Mouse (Mus musculus): Measurements from ENCODE around the gene Fam20b.
"Not testable (repeated sequence)": the region's sequence is repeated elsewhere in the genome, so short reads cannot be mapped to it uniquely, and the experiment has no call there.

The Fam20b gene

DNA sequence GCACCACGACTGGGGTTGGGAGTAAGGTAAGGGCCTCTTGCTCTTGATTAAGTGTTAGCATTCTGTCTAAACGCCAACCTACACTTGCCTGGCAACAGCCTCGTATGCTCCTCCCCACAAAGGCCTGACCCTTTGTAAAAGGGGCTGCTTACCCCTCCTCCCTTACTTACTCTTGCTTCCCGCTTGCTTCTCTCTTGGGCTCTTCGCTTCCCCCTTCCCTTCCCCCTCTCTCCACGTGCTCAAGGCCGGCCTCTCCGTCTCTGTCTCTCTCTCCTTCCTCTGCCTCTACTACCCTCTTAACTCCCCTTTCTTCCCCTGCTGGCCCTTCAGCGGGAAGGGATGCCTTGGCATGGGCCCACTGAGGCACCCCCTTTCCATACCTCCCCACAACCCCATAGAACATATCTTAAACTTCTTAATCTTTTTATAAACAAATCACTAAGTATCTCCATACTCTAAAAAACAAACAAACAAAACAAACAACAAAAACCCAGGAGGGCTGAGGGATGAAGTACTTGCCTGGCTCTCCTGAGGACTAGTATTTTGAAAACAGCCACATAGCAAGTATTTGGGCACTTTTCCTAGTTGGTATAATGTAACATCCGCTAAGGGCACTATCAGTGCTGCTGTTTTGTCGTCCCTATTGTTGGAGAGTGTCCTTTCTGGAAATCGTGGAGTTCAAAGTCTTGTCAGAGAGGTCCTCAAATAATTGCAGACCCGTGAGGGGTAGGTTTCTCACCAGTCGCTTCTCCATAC is 46.0 kb downstream of the Fam20b start:
- in situ Hi-C loops (cut with MboI) = no loop called here

DNA sequence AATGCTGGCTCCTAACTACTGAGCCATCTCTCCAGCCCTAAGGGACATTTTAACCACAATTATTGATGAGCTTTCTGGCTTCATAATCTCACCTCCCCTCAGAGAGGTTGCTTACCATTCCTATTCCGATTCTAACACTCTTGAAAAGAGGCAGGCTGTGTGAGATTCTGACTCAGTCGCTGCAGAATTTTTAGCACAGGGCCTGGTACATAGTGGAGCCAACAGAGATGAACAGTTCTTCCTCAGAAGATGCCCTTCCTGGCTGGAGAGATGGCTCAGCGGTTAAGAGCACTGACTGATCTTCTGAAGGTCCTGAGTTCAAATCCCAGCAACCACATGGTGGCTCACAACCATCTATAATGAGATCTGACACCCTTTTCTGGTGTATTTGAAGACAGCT is 47.0 kb downstream of the Fam20b start:
- in situ Hi-C loops (cut with MboI) = no loop called here

DNA sequence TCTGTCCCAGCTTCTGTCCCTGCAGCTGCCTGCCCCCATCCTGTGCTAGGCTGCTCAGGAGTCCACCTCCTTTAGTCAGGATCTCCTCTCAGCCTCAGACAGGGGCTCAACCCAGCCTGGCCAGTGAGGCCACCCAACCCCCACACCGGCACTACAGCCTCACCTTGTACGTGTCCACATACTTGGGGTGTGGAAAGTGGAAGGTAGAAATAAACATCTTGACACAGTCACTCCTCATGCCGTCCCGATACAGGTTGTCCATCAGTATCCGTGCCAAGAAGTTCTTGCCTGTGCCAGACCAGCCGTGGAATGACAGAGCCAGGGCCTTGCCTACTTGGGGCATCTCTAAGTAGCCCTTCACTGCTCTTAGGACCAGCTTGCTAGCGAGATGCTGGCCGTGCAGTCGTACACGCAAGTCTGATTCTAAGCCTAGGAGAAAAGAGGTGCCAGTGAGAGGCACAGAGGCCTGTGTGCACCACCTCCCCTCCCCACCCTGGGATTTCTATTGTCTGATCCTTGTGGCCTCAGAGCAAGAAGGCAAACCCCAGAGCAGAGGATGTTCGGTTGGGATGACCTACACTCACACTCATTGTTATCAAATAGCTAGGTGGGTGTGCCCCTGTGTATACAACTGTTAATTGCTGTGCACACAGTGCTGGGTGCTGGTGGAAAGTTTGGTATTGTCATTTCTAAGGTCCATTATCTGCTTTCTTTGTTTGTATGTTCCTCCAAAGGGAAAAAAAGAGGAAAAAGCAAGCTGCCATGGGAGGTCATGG is 49.5 kb downstream of the Fam20b start:
- in situ Hi-C loops (cut with MboI) = no loop called here

DNA sequence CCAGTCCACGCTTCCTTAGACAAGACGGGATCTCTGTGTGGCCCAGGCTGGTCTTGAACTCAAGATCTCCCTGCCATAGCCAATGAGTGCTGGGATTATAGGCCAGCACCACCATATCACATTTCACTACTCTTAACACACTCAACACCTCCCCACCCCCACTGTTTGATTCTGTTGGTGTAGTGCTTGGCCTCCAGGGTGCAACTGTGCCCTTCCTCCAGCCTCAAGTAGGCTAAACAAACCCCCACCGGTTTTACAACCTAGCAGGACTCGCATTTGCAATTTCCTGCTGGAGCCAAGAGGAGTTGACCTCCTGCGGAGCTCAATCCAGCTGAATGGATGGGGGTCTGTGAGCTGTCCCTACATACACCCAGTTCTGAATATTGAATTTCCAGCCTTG is 50.3 kb downstream of the Fam20b start:
- in situ Hi-C loops (cut with MboI) = no loop called here

DNA sequence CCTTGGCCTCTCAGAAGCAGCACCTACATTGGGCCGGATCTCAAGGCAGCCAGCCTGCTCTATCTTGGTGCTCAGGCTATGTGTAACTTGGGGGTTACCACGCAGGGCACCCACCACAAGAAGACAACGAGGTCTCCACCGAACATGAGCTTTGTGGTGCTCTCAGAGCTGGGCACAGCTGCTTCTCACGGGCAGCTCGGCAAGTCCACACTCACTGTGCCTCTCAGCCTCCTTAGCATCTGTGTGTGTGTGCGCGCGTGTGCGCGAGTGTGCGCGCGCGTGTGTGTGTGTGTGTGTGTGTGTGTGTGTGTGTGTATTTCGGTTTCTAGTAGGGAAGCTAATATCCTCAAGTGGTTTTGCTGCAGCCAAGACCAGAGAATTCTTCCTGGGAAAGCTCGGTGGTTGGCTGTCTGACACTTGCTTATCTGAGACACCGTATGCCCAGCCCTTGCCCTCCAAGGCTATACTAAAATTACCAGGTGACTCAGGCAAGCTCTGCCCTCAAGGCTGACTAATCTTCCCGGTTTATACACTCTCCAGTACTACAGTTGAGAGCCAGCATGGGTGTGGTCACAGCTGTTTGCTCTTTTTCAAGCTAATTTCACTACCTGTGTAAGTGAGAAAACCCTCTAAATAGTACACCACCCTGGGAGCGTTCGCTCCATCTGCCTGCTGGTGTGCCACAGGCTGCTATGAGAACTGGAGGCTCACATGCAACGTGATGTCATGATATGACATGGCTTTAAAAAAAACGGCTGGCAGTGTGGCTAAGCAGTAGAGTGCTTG is 51.6 kb downstream of the Fam20b start:
- in situ Hi-C loops (cut with MboI) = no loop called here

DNA sequence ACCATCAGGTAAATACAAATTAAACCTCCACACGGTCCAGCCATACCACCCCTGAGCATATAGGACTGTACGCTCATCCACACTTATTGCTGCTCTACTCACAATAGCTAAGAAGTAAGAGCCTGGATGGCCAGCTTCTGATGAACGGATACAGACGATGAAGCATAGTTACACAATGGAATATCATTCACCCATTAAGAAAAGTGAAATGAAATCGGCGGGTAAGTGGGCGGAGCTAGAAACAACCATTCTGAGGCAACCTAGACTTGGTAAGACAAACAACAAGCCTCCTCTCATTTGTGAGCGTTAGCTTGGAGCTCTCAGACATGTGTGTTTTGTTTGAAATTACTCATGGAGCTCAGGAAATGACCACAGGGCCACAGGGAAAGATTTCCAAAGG is 53.1 kb downstream of the Fam20b start:
- in situ Hi-C loops (cut with MboI) = no loop called here

DNA sequence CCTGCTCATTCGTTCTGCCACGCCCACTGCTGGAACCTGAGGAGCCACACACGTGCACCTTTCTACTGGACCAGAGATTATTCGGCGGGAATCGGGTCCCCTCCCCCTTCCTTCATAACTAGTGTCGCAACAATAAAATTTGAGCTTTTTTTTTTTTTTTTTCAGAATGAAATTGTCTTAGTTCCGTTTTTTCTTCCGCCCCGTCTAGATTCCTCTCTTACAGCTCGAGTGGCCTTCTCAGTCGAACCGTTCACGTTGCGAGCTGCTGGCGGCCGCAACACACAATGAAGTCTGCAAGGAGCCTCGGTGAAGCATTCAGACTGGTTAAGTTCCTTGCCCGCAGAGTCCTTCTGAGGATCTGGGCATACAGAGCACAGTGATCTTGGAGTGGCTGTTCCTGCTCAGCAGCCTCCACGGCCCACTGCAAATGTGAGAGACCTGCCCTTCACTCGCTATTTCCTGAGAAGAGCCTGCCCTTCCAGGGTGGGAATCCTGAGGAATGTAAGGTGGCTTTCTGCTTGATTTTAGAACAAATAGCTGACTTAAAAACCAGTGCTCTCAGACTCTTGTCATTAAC is 58.1 kb downstream of the Fam20b start:
- in situ Hi-C loops (cut with MboI) = not testable (repeated sequence)

DNA sequence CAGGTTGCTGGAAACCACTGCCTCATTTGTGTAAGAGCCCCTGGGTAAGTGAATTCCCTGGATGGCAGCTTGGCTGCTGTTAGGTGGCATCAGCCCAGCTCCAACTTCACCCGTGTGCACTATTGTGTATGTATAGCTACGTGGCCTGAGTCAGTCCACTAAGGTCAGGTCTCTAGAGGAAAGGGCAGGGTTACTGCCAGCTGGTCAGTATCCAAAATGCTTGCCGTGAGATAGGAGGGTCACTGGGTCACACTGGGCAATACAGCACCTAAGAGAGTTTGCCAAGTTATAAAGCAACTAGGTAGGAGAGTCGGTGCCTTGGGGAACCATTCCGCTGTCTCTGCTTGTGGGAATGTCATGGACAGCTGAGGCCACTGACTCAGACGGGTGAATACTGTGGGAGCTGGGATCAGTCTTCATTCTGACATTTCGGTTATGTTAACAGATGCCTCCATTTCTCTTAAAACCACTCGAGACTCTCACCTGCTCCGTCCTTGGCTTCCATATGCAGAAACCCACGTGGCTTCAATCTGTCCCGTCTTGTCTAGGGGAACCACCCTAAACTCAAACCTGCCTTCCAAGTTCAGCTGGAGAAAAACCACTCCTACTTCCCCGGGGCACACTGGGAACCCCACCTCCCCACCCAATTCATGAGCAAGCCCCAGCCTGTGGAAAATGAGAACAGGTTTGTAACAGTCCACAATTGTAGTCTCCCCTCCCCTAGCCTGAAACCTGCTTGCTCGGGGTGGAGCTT is 58.8 kb downstream of the Fam20b start:
- in situ Hi-C loops (cut with MboI) = no loop called here

DNA sequence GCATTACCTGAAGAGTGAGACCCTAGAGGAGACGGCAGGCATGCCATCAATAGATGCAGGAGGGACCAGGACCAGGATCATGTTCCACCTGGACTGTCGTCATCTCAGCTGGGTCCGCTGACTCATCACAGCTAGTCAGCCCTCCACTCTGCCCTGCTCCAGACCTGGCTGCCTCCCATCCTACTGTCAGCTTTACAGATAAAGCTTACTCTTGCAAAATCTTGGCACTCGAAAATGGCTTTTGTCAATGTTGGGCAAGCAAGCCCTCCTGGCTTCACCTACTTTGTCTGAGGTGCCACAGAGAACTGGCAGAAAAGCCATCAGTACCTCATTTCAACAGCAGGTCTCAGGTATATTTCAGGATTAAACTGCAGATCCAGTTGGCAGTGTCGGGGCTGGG is 60.2 kb downstream of the Fam20b start:
- in situ Hi-C loops (cut with MboI) = no loop called here

DNA sequence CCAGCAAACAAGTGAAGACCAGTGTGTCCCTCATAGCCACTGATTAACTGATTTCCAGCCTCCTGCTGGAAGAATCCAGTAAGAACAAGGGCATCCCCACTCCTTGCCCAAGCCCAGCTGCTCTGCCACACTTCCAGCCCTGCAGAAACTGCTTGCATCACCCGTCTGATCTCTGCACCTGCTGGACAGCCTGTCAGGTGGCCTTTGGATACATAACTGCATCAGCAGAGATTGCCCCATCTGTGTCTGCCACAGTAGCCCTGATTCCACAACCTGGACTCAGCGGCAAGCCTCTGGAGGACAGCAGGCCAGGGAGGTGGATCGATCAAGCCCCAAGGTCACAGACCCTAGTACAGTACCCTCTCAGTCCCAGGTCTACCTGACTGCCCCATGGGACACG is 61.4 kb downstream of the Fam20b start:
- in situ Hi-C loops (cut with MboI) = no loop called here

DNA sequence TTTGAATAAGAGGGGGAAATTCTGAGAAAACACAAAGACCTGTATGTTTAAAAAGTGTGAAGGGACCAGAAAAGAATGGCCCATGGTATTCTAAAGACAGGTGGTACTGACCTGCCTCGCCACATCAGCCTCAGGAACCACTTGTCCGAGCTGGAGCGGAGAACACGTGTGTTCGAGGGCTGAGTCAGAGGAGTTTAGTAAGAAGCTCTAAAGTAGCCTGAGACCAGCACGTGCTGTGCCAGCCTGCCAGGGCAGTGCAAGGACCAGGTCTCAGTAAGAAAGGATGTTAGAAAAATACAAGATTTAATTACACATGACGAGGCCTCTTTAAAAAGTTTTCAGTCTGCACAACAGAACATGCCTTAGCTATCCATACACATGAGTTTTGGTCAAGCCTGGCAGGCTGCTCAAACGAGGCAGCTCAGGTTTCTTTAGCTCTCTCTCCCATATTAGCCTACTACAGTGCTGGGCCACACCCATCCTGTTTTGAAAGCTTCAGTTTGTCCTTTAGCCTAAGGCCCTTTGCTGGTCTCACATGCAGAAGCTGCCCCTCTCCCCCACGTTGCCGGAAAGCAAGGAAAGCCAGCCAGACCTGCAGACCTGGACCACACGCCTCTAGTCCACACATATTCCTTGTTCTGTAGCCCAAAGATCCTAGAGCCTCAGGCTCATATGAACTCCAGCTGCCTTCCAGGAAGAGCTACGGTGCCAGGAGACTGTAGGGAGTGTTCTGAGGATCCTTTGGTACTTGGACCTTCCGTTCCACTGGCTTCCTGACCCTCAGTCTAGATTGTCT is 64.0 kb downstream of the Fam20b start:
- in situ Hi-C loops (cut with MboI) = no loop called here

DNA sequence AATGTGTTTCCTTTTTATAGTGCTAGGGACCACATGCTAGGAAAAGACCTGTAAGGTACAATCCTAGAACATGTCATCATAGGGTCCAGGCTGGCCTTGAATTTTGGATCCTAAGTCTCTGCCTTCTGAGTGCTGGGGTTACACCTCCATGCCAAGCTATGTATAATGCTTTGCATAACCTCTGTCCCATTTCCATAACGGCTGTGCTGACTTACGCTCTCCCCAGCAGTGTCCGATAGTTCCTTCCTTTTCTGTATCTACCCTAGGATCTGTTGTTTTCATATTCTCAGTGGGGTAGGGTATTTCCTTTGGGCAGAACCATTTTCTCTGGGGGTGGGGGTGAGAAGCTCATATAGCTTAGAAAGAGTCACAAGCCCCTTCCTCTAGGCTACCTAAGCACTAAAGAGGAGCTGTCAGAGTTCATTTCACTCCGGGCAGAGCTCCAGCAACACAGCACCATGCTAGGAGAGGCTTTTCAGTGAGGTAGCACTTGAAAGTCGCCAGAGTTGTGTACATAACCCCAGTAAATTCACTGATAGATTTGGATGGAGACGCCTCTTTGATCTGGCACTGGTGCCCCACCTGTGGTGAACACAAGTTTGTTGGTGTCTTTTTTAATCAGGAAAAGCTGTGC is 66.6 kb downstream of the Fam20b start:
- in situ Hi-C loops (cut with MboI) = no loop called here

DNA sequence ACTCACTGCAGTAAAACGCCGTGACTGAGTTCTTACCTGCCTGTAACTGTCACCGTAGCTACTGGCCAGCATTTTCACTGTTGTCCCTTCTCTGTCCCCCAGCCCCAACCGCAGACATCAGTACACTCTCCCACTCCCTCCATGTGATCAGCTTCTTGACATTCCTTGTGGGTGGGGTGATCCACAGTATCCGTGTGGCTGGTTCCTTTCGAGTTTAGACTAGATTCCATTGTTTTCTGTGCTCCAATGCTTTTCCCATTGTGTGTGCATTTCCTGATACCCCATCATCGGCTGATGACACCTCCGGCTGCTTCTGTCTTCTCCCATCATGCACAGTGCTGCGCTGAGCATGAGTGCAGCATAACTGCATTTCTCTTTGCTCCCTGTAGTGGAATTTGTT is 68.3 kb downstream of the Fam20b start:
- in situ Hi-C loops (cut with MboI) = no loop called here

DNA sequence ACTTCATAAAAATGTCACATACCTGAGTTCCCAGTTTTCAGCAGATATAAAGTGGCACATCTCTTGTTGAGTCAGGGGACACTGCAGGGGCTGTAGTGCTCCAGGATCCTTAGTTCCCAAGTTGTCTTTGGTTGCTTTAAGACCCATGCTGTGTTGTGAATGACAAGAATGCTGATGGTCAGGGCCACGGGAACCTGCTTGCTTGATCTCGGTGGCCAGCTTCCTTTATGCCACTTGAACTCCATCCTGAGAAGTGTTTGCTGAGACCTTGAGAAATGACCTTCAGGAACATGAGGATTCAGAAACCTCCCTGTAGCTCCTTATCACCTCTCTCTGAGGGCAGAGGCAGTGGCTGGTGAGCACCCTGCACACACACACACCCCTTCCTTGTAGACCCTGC is 70.2 kb downstream of the Fam20b start:
- in situ Hi-C loops (cut with MboI) = no loop called here

DNA sequence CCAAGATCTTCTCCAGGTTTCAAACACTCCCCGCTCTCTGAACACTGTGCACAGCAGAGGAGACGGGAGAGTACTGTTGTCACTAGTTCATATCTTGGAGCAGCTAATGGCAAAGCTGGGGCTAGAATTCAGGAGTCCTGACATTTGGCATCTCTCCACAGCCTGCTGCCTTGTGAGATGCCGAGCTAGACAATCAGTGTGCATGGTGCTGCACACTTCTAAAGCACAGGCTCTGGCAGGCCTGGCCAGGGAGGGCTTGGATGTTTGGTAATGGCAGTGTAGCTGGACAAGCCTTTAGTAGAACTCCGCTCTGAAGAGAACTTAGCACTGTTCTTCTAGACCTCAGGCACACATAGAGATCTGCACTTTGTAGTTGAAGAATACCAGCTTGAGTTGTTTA is 72.9 kb downstream of the Fam20b start:
- in situ Hi-C loops (cut with MboI) = no loop called here

DNA sequence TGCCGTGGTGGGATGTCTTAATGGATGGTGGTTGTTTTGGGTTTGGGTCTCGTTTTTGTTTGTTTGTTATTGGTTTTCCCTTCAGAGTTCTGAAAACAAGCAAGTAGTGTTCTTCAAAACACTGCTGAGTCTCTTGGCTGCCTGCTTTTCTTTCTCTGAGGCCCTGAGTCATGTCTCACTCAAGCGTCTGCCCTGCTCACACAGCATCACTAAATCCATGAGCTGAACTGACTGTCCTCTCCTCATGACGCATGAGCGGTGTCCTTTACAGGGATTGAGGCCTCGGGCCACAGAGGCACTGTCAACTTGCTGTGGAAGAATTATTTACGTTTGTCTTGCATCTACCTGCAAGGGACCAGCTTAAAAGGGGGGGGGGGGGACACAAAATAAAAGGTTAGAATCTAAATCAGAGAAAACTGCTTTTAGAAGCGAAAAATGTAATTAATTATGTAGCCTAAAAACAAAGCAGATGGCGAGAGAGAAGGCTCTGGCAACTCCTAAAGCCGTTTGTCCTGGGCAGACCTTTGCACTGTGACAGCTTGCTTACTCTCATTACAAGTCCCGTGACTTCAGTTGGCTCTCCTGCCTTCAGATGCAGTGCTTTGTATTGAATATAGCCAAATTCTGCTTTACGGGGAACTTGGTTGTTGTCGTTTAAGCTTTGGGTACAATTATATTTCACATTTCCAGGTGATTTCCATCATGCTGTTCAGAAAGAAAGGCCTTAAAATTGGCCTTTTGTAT is 73.9 kb downstream of the Fam20b start:
- in situ Hi-C loops (cut with MboI) = no loop called here

DNA sequence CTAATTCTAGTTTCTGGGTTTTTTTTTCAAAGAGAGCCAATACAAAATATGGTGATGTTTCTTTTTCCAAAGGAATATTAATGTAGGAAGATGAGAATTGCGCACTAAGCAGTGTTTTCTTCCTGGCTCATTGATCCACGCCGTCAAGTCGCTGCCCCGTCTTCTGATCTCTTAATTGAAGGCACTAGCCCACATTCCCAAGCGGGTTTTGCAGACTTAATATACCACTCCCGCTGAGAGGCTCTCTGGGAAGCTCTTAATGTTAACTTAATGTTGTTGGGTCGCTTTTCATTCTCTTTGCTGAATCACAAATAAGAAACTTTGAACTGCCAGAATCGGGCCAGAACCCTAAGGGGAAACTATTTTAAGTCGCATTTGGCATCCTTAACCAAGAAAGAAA is 74.8 kb downstream of the Fam20b start:
- in situ Hi-C loops (cut with MboI) = no loop called here

DNA sequence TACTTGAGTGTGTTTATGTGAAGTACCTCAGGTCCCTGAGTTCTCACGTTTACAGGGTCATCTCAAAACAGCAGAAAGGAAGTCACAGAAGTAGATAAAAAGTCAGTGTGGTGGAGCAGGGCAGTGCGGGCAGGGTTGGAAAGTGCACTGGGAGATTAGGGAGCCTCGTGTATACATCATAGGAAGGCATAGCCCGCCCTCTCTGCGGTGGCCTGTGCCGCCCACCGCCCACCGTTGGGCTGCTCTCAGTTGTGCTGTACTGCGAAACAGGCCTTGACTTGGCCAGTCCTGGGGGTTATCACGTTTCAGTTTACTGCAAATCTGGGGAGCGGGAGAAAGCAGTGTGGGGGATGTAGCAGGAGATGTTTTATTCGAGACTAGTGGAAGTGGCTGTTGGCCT is 76.1 kb downstream of the Fam20b start:
- in situ Hi-C loops (cut with MboI) = no loop called here

DNA sequence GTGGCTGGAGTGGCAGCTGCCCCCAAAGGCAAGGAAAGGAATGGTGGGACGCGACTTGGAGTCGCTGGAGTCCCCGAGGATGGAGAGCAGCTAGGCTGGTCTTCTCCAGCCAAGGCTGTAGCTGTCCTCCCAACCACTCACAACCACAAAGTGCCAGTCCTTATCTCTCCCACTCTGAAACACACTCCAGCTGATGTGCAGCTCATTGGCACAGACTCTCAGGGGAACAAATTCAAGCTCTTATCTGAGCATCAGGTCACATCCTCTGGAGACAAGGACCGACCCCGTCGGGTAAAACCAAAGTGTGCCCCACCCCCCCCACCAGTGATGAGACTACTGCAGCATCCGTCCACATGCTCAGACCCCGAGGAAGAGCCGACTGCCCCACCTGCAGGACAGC is 77.1 kb downstream of the Fam20b start:
- in situ Hi-C loops (cut with MboI) = no loop called here

DNA sequence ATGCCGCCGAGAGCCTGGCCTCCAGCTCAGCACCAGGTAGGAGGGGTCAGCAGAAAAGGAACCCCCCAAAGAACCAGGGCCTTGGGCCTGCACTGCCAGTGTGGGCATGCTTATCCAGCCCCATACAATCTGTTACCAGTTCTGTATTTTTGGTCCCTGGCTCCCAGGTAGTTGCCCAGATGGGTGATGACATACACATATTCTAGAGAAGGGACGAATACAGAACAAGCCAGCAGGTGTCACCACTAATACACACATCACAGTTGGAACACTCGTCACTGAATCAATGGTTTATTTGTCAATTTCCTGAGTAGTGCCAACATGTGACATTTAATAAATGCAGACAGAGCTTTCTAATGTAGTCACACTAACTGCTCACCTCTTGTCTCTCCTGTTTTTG is 78.3 kb downstream of the Fam20b start:
- in situ Hi-C loops (cut with MboI) = no loop called here

Data from mature B cell (primary cell).